Mouse (Mus musculus) frontal cortex, postnatal 14 days (tissue): ENCODE data around the gene Stk25.

ENCODE experiments used
- DNase-seq, 2 experiments: peaks; one replicate each; pipeline ENCODE4 v3.0.0; 2022; ENCODE audit warnings: low spot score in 2 of 2

Stk25 gene

DNA sequence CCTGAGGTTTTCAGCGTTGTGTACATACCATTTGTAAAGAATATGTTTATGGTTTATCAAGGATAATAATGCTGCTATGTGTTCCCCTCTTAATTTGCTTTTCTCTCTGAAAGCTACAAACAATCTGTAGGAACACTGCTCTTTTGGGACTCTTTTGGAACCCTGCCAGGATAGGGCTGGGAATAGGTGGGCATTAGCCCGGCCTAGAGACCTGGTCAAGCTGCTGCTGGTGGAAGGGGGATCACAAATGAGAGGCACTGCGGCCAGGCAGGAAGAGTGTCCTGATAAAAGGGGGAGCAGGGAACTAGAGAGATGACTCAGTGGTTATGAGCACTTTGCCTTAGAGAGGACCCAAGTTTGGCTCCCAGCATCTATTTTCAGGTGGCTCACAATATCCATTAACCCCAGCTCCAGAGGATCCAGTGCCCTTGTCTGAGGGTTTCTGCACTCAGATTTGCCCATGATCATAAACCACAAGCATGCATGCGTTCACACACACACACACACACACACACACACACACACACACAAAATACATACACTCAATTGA lies 49.7 kb downstream of the Stk25 start:
- no peak for DNase-seq

GRCm38 (mm10) chr1:93607090-93608083 lies 51.1 kb downstream of the Stk25 start:
- no peak for DNase-seq

DNA sequence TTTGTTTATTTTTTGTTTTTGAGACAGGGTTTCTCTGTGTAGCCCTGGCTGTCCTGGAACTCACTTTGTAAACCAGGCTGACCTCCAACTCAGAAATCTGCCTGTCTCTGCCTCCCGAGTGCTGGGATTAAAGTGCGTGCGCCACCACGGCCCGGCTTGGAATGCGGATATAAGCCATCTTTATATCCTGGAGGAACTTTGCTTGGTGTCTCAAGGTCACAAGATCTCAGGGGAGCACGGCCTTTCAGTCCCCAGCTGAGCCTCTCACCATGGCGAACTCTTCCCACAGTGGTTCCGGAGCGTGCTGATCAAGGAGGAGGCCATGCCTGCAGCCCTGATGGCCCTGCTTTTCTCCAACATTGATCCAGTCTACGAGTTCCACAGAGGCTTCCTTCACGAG lies 54.5 kb downstream of the Stk25 start:
- no peak for DNase-seq

DNA sequence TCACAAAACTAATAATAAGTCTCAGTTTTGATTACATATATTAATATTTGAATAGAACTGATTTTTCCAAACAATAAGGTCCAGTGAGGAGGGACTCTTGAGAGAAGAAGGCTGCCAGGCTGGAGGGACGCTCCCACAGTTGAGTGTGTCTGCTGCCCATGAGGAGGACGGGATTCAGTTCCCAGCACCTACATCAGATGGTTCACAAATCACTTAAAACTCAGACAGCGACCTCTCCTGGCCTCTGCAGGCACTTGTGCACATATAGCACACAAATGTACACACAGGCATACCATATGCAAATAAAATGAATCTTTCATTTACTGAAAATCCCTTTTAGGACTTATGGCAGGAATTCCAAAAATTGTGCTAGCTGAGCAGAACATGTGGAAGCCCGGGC lies 55.5 kb downstream of the Stk25 start:
- no peak for DNase-seq

DNA sequence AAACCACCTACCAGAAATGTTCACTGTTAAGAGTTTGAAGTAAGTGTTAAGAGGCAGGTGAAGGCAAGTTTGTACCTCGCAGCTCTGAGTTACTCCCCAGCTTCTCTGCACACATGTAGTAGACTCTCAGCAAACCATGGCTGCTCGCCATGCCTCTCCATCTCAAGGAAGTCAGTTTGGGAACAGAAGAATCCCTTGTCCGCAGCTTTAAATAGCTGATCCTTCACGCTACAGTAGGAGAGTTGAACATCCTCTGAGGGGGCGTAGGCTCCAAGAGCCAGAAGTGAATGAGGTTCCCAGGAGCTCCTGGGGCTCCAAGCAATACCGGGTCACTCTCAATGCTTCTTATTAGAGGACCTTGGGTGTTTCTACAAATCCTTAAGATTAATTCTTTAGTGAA lies 62.5 kb downstream of the Stk25 start:
- no peak for DNase-seq

DNA sequence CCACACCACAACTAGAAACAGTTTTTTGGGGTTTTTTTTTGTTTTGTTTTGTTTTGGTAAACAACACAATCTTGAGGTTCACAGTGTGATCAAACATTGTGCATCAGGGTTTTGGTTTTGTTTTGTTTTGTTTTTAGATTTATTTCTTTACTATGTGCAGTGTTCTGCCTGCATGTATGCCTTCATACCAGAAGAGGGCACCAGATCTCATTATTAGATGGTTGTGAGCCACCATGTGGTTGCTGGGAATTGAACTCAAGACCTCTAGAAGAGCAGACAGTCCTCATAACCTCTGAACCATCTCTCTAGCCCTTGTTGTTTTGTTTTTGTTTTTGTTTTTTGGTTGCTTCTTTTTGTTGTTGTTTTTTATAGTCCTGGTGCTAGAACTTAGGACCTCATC lies 64.5 kb downstream of the Stk25 start:
- no peak for DNase-seq

DNA sequence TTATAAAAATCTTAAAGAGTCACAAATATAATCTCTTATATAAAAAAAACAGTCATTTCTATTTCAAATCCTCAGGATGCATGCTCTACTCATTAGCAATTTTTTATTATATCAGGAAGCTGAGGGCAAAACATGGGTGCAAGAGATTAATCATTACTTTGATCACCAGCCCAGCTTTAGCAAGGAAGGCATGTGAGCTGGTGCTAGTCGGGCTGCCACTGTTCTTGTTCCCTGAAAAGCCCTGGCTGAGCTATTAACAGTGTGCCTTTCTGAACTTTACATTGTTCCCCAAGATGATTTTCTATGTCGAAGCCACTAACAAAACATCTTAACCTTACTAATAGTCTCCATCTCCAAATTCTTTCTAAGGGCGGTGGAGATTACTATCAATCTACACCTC lies 70.1 kb downstream of the Stk25 start:
- DNase-seq, result no peak

GRCm38 (mm10) chr1:93581545-93581944 lies 76.9 kb downstream of the Stk25 start:
- no peak for DNase-seq

- peak in 1 of 2 experiments; percentile 16 for DNase-seq
Measured at GRCm38 (mm10) chr1:93577861-93578260, 80.6 kb downstream of the Stk25 start.

GRCm38 (mm10) chr1:93577066-93577465 lies 81.4 kb downstream of the Stk25 start:
- DNase-seq, result no peak
